Mouse (Mus musculus): ENCODE data around the gene Rgs2. TPM values are rescaled to one million over a fixed set of nuclear protein-coding genes. Genes with fewer than 3 reads are reported as not detected.

Gene Rgs2
- polyA plus RNA-seq, 1 experiment from 2014 or later: 20.2 TPM

DNA sequence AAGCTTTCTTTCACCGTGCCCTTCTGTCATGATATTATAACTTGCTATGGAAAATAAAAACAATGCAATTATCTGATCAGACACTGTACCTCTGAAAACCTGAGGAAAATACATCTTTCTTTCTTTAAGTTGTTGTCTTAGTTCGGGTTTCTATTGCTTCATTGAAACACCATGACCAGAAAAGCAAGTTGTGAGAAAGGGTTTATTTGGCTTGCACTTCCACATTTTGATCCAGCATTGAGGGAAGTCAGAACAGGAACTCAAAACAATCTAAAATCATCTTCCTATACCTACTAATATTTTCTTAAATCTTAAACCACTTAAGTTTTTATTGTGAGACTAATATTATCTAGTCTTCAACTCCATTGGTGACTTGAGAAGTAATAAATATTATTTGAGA, 11.4 kb downstream of the Rgs2 start:
- H3K27me3 ChIP-seq (ENCODE audit: control insufficient read depth, insufficient read depth, low read length): no peaks in the 10 kb centered on the region
- no peak overlapping the region for H3K4me2 ChIP-seq
- no peaks in the 10 kb centered on the region for H3K36me3 ChIP-seq (ENCODE audit: control insufficient read depth, insufficient read depth, low read length)
- no peak overlapping the region for H3K27ac ChIP-seq (ENCODE audit: low read depth, low read length)
- H3K4me3 ChIP-seq (ENCODE audit: low read depth, low read length): no peak overlapping the region
- no peaks in the 10 kb centered on the region for H3K9me3 ChIP-seq (replicated peaks; ENCODE audit: control insufficient read depth, low read length)
- 65% methylated on average over 2 of the region's 2 CpGs for WGBS (ENCODE audit: insufficient replicate concordance)
- H3K4me1 ChIP-seq (ENCODE audit: control insufficient read depth, insufficient read depth, low read length): no peaks in the 10 kb centered on the region
- no peak for ATAC-seq (replicated peaks; ENCODE audit: insufficient number of reproducible peaks, low FRiP score, low TSS enrichment)
- H3K9ac ChIP-seq (ENCODE audit: low read depth, low read length): no peak overlapping the region

- Histone ChIP-seq H3K4me2 (no peak overlapping the region), H3K27ac (ENCODE audit: low read depth, low read length) (no peak overlapping the region), H3K9ac (ENCODE audit: low read depth, low read length) (no peak overlapping the region), H3K4me1 (ENCODE audit: control insufficient read depth, insufficient read depth, low read length) (no peaks in the 10 kb centered on the region), H3K9me3 (replicated peaks; ENCODE audit: control insufficient read depth, low read length) (no peaks in the 10 kb centered on the region), H3K27me3 (ENCODE audit: control insufficient read depth, insufficient read depth, low read length) (no peaks in the 10 kb centered on the region), H3K4me3 (ENCODE audit: low read depth, low read length) (no peak overlapping the region), H3K36me3 (ENCODE audit: control insufficient read depth, insufficient read depth, low read length) (no peaks in the 10 kb centered on the region)
- no peak for ATAC-seq (replicated peaks; ENCODE audit: insufficient number of reproducible peaks, low FRiP score, low TSS enrichment)
- WGBS (ENCODE audit: insufficient replicate concordance): 51% methylated on average over 5 of the region's 5 CpGs
Measured at GRCm38 (mm10) chr1:143990263-143990662, 13.7 kb downstream of the Rgs2 start.

GRCm38 (mm10) chr1:143989773-143990172, 14.2 kb downstream of the Rgs2 start:
- Histone ChIP-seq H3K4me2 (no peak overlapping the region), H3K4me1 (ENCODE audit: control insufficient read depth, insufficient read depth, low read length) (no peaks in the 10 kb centered on the region), H3K9ac (ENCODE audit: low read depth, low read length) (no peak overlapping the region), H3K36me3 (ENCODE audit: control insufficient read depth, insufficient read depth, low read length) (no peaks in the 10 kb centered on the region), H3K27ac (ENCODE audit: low read depth, low read length) (no peak overlapping the region), H3K9me3 (replicated peaks; ENCODE audit: control insufficient read depth, low read length) (no peaks in the 10 kb centered on the region), H3K27me3 (ENCODE audit: control insufficient read depth, insufficient read depth, low read length) (no peaks in the 10 kb centered on the region), H3K4me3 (ENCODE audit: low read depth, low read length) (no peak overlapping the region)
- no peak for ATAC-seq (replicated peaks; ENCODE audit: insufficient number of reproducible peaks, low FRiP score, low TSS enrichment)
- 66% methylated on average over 5 of the region's 5 CpGs for whole genome bisulfite sequencing (ENCODE audit: insufficient replicate concordance)

DNA sequence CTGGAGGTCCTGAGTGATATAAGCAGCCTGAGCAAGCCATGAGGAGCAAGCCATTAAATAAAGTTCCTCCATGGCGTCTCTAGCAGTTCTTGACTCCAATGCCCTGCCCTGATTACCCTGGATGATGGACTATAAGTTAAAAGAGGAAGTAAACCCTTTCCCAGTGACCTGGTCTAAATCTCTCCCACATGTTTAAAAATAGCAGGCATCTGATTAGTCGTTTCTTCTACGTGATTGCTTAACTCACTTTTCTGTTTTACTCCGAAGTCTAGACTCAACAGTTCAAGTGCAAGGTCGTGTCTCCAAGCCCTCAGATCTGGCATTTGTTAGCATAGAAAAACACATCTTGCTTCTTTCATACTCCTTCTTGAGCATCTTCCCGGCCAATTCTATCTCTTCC, 15.2 kb downstream of the Rgs2 start:
- H3K9ac ChIP-seq (ENCODE audit: low read depth, low read length): no peak overlapping the region
- H3K27me3 ChIP-seq (ENCODE audit: control insufficient read depth, insufficient read depth, low read length): no peaks in the 10 kb centered on the region
- H3K36me3 ChIP-seq (ENCODE audit: control insufficient read depth, insufficient read depth, low read length): no peaks in the 10 kb centered on the region
- H3K4me1 ChIP-seq (ENCODE audit: control insufficient read depth, insufficient read depth, low read length): no peaks in the 10 kb centered on the region
- no peak overlapping the region for H3K4me3 ChIP-seq (ENCODE audit: low read depth, low read length)
- no peak overlapping the region for H3K4me2 ChIP-seq
- WGBS (ENCODE audit: insufficient replicate concordance): 50% methylated on average over 6 of the region's 6 CpGs
- no peak for ATAC-seq (replicated peaks; ENCODE audit: insufficient number of reproducible peaks, low FRiP score, low TSS enrichment)
- no peaks in the 10 kb centered on the region for H3K9me3 ChIP-seq (replicated peaks; ENCODE audit: control insufficient read depth, low read length)
- no peak overlapping the region for H3K27ac ChIP-seq (ENCODE audit: low read depth, low read length)

- ATAC-seq (replicated peaks; ENCODE audit: insufficient number of reproducible peaks, low FRiP score, low TSS enrichment): no peak
Measured at GRCm38 (mm10) chr1:143984988-143985625, 18.9 kb downstream of the Rgs2 start.

GRCm38 (mm10) chr1:143982765-143983312, 21.1 kb downstream of the Rgs2 start:
- no peak overlapping the region for H3K27ac ChIP-seq (ENCODE audit: low read depth, low read length)
- no peaks in the 10 kb centered on the region for H3K27me3 ChIP-seq (ENCODE audit: control insufficient read depth, insufficient read depth, low read length)
- no peak for ATAC-seq (replicated peaks; ENCODE audit: insufficient number of reproducible peaks, low FRiP score, low TSS enrichment)
- no peaks in the 10 kb centered on the region for H3K36me3 ChIP-seq (ENCODE audit: control insufficient read depth, insufficient read depth, low read length)
- H3K4me2 ChIP-seq: no peak overlapping the region
- whole genome bisulfite sequencing (ENCODE audit: insufficient replicate concordance): 35% methylated on average over 3 of the region's 3 CpGs
- H3K9ac ChIP-seq (ENCODE audit: low read depth, low read length): no peak overlapping the region
- no peaks in the 10 kb centered on the region for H3K4me1 ChIP-seq (ENCODE audit: control insufficient read depth, insufficient read depth, low read length)
- no peaks in the 10 kb centered on the region for H3K9me3 ChIP-seq (replicated peaks; ENCODE audit: control insufficient read depth, low read length)
- no peak overlapping the region for H3K4me3 ChIP-seq (ENCODE audit: low read depth, low read length)

More at GRCm38 (mm10) chr1:143984988-143985625, 18.9 kb downstream of the Rgs2 start:
- Histone ChIP-seq H3K4me2 (no peak overlapping the region), H3K36me3 (ENCODE audit: control insufficient read depth, insufficient read depth, low read length) (no peaks in the 10 kb centered on the region), H3K9ac (ENCODE audit: low read depth, low read length) (no peak overlapping the region), H3K9me3 (replicated peaks; ENCODE audit: control insufficient read depth, low read length) (no peaks in the 10 kb centered on the region), H3K27ac (ENCODE audit: low read depth, low read length) (no peak overlapping the region), H3K4me1 (ENCODE audit: control insufficient read depth, insufficient read depth, low read length) (no peaks in the 10 kb centered on the region), H3K4me3 (ENCODE audit: low read depth, low read length) (no peak overlapping the region), H3K27me3 (ENCODE audit: control insufficient read depth, insufficient read depth, low read length) (no peaks in the 10 kb centered on the region)
- WGBS (ENCODE audit: insufficient replicate concordance): 78% methylated on average over 6 of the region's 6 CpGs

- no peak overlapping the region for H3K27ac ChIP-seq (ENCODE audit: low read depth, low read length)
- no peak overlapping the region for H3K9ac ChIP-seq (ENCODE audit: low read depth, low read length)
- 52% methylated on average over 2 of the region's 2 CpGs for whole genome bisulfite sequencing (ENCODE audit: insufficient replicate concordance)
- H3K4me3 ChIP-seq (ENCODE audit: low read depth, low read length): no peak overlapping the region
- no peaks in the 10 kb centered on the region for H3K36me3 ChIP-seq (ENCODE audit: control insufficient read depth, insufficient read depth, low read length)
- H3K27me3 ChIP-seq (ENCODE audit: control insufficient read depth, insufficient read depth, low read length): no peaks in the 10 kb centered on the region
- H3K9me3 ChIP-seq (replicated peaks; ENCODE audit: control insufficient read depth, low read length): no peaks in the 10 kb centered on the region
- no peaks in the 10 kb centered on the region for H3K4me1 ChIP-seq (ENCODE audit: control insufficient read depth, insufficient read depth, low read length)
- no peak for ATAC-seq (replicated peaks; ENCODE audit: insufficient number of reproducible peaks, low FRiP score, low TSS enrichment)
- H3K4me2 ChIP-seq: no peak overlapping the region
Measured at GRCm38 (mm10) chr1:143982085-143982764, 21.7 kb downstream of the Rgs2 start.

DNA sequence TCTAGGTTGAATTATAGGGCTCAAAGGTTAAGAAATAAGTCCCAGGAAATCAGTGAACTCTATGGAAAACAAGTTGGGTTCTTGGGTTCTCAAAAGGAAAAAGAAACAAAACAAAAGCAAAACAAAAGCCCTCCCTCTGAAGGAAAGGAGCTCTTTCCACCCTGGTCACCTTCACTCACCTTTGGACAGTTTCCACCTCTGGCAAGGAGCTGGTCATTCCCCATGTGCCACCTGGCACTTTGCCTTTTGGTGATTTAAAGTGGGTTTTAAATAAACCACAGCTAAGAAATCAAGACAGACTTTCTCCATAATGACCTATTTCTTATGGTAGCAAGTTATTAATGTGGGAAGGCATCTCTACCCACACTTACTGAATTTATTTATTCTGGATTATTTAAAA, 23.1 kb downstream of the Rgs2 start:
- Histone ChIP-seq H3K9me3 (replicated peaks; ENCODE audit: control insufficient read depth, low read length) (no peaks in the 10 kb centered on the region), H3K27me3 (ENCODE audit: control insufficient read depth, insufficient read depth, low read length) (no peaks in the 10 kb centered on the region), H3K4me2 (no peak overlapping the region), H3K9ac (ENCODE audit: low read depth, low read length) (no peak overlapping the region), H3K36me3 (ENCODE audit: control insufficient read depth, insufficient read depth, low read length) (no peaks in the 10 kb centered on the region), H3K4me3 (ENCODE audit: low read depth, low read length) (no peak overlapping the region), H3K27ac (ENCODE audit: low read depth, low read length) (no peak overlapping the region), H3K4me1 (ENCODE audit: control insufficient read depth, insufficient read depth, low read length) (no peaks in the 10 kb centered on the region)
- no peak for ATAC-seq (replicated peaks; ENCODE audit: insufficient number of reproducible peaks, low FRiP score, low TSS enrichment)

DNA sequence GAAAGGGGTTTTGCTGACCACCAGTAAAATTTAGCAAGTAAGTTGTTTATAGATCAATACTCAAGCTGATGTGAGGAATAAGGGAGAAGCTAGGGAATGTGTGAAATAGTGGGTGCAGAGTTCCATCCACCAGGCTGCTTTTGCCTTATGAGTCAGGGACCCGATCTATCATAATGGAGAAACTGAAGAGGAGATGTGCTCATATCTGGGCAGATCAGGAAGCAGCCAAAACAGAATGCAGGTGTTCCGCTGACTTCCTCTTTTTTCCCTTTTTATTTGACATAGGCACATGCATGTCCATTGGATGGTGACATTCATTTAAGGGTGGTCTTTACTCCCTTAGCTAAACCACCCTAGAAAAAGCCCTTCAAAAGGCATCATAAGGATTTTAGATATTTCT, 29.3 kb downstream of the Rgs2 start:
- Histone ChIP-seq H3K4me3 (ENCODE audit: low read depth, low read length) (no peak overlapping the region), H3K9ac (ENCODE audit: low read depth, low read length) (no peak overlapping the region), H3K27ac (ENCODE audit: low read depth, low read length) (no peak overlapping the region), H3K36me3 (ENCODE audit: control insufficient read depth, insufficient read depth, low read length) (no peaks in the 10 kb centered on the region), H3K4me1 (ENCODE audit: control insufficient read depth, insufficient read depth, low read length) (no peaks in the 10 kb centered on the region), H3K27me3 (ENCODE audit: control insufficient read depth, insufficient read depth, low read length) (no peaks in the 10 kb centered on the region), H3K4me2 (no peak overlapping the region), H3K9me3 (replicated peaks; ENCODE audit: control insufficient read depth, low read length) (no peaks in the 10 kb centered on the region)
- ATAC-seq (replicated peaks; ENCODE audit: insufficient number of reproducible peaks, low FRiP score, low TSS enrichment): no peak
- 77% methylated on average over 2 of the region's 2 CpGs for WGBS (ENCODE audit: insufficient replicate concordance)
